Mouse (Mus musculus): ENCODE results near the gene Wdr38.

DNA sequence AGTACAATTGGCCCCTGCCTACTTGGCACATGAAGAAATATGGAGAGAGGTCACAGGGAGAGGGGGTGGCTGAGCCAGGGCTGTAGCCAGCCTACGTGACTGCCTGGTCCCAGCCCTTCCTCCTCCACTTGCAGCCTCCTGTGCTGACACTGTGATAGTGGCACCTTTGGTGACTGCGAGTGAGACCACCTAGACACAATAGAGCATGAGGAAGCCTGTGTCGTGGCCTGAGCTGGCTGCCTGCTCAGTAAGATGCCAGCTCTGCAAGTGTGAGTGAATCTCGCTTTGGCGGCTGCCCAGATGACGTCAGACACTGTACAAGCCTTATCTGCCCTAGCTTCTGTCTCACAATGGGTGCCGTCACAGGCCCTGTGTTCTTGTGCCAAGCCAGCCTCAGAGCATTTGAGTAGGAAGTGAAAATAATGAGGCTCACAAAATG is 47.0 kb upstream of the Wdr38 start:
- no peak for TF ChIP-seq ZC3H11A (IDR thresholded peaks at IDR 0.05; ENCODE audit: borderline replicate concordance, low read depth, low read length)
- TF ChIP-seq MAFK (IDR thresholded peaks at IDR 0.05; ENCODE audit: insufficient read depth, low read depth, low read length), result no peak
- no peak for TF ChIP-seq CHD2 (IDR thresholded peaks at IDR 0.05; ENCODE audit: low read depth, low read length)
- no peak for TF ChIP-seq HCFC1 (IDR thresholded peaks at IDR 0.05; ENCODE audit: borderline replicate concordance, insufficient read depth, low read length)
- TF ChIP-seq ZNF384 (IDR thresholded peaks at IDR 0.05; ENCODE audit: low read depth, low read length), result no peak
